Mouse (Mus musculus): Measurements from ENCODE around the gene Rpsa. TPM values are rescaled to one million over a fixed set of nuclear protein-coding genes. Genes with fewer than 3 reads are reported as not detected.

The Rpsa gene
- polyA plus RNA-seq (2017; shearing (Covaris generic)) = 1,720 TPM

DNA sequence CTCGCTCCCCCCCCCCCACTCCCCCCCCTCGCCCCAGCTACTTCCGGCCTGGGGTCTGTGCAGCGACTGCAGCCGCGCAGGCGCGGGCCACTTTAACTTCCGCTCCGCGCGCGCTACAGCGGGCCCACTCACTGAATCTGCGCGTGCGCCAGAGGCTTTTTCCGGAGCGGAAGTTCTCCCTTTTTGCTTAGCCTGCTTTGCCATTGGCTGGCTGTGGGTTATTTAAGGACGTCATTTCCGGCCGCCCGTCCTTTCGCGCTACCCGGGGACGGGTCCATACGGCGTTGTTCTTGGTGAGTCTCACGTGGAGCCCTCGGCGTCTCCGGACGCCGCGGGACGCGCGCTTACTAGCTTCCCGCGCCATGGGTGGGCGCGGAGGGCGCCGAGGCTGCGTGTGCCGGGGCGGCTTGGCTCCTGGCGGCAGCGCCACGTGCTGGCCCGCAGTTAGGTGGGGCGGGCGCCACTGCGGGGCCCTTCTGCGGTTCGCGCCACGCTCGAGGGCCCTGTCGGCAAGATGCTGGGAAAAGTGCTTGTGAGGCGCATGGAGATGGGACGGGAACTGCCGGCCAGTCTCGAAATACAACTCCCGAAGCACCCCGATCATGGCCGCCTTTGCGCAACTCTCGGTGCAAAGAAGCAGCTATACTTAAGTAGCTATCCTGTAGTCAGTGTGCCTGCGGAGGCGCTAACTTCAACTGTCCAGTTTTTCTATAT, at the start of gene Rpsa:
Gene Rpsa (plus strand): TSS at position 152 of the 714 bp plus-strand sequence.

DNA sequence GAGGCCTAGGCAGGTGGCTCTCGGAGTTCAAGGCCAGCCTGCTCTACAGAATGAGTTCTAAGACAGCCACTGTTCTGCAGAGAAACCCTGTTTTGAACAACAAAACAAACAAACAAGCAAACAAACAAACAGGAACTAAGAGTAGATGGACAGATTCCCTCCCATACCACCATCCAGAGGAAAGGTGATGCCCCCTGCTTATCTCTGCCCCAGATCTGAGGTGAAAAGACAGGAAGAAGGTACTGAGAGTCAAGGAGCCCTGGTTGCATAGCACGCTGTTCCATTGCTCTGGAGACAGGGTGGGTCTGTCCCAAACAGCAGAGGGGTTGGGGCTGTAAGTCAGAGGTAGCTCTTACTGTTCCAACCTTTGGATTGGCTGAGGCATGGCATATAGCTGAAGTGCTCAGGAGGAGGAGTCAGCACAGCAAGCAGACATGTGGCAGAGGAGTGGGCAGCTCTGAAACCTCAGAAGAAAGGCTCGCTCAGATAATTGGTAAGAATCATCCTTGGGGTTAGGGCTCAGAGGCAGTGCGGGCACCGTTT, 35.7 kb upstream of the Rpsa start, which contains the start of gene Ccr8:
Gene Ccr8 (plus strand): TSS at position 419 of the 543 bp plus-strand sequence.

GRCm38 (mm10) chr9:120110211-120111018, 17.1 kb upstream of the Rpsa start, which contains the start of gene Slc25a38:
Slc25a38 (plus strand) TSS chr9:120110374.

GRCm38 (mm10) chr9:120149222-120149828, 21.8 kb downstream of the Rpsa start, which contains the start of gene Mobp:
Mobp (plus strand) TSS chr9:120149707.

Other genes with a start within 250 kb of the Rpsa start
- gene Wdr48, start 232.8 kb upstream of the Rpsa start, polyA plus RNA-seq (2017; shearing (Covaris generic)) = 61.3 TPM
- gene Gorasp1, start 190.1 kb upstream of the Rpsa start, polyA plus RNA-seq (2017; shearing (Covaris generic)) = 1.6 TPM
- gene Ttc21a, start 190.1 kb upstream of the Rpsa start, polyA plus RNA-seq (2017; shearing (Covaris generic)) = not detected
- gene Csrnp1, start 143.0 kb upstream of the Rpsa start, polyA plus RNA-seq (2017; shearing (Covaris generic)) = 369 TPM
- gene Xirp1, start 104.1 kb upstream of the Rpsa start, polyA plus RNA-seq (2017; shearing (Covaris generic)) = not detected
- gene Cx3cr1, start 57.8 kb upstream of the Rpsa start, polyA plus RNA-seq (2017; shearing (Covaris generic)) = 0.85 TPM
- 26.8 TPM for gene Ccr8, start 35.6 kb upstream of the Rpsa start, polyA plus RNA-seq (2017; shearing (Covaris generic))
- gene Slc25a38, start 17.3 kb upstream of the Rpsa start, polyA plus RNA-seq (2017; shearing (Covaris generic)) = 47.2 TPM
- gene Mobp, start 22.0 kb downstream of the Rpsa start, polyA plus RNA-seq (2017; shearing (Covaris generic)) = not detected
- not detected for gene Myrip, start 173.8 kb downstream of the Rpsa start, polyA plus RNA-seq (2017; shearing (Covaris generic))